Mouse (Mus musculus): ENCODE results near the gene Tmem104. TPM values are rescaled to one million over a fixed set of nuclear protein-coding genes. Genes with fewer than 3 reads are reported as not detected.
A peak's percentile ranks its signal among the peaks of the same experiment; 100 is the strongest.

Gene Tmem104
- polyA plus RNA-seq, 1 experiment from 2014 or later: 7.7 TPM

GRCm38 (mm10) chr11:115251258-115251657, 64.0 kb downstream of the Tmem104 start:
- Histone ChIP-seq H3K4me1 (ENCODE audit: control insufficient read depth, insufficient read depth, low read length) (peaks cover 5% of the 10 kb centered on the region), H3K9ac (replicated peaks; ENCODE audit: low read length) (no peak overlapping the region), H3K4me2 (ENCODE audit: low read depth, low read length) (no peak overlapping the region), H3K27me3 (ENCODE audit: control insufficient read depth, insufficient read depth, low read length) (peaks cover 56% of the 10 kb centered on the region), H3K4me3 (ENCODE audit: low read depth, low read length) (no peak overlapping the region), H3K27ac (replicated peaks; ENCODE audit: low read depth, low read length) (no peak overlapping the region), H3K36me3 (replicated peaks; ENCODE audit: control insufficient read depth, insufficient read depth, low read depth, low read length) (no peaks in the 10 kb centered on the region), H3K9me3 (replicated peaks; ENCODE audit: control insufficient read depth, low read length) (no peaks in the 10 kb centered on the region)
- DNase-seq (ENCODE audit: low spot score): no peak
- 50% methylated on average over 3 of the region's 3 CpGs for WGBS
- no peak for ATAC-seq (replicated peaks; ENCODE audit: insufficient number of reproducible peaks, low FRiP score, low TSS enrichment, low read depth)

DNA sequence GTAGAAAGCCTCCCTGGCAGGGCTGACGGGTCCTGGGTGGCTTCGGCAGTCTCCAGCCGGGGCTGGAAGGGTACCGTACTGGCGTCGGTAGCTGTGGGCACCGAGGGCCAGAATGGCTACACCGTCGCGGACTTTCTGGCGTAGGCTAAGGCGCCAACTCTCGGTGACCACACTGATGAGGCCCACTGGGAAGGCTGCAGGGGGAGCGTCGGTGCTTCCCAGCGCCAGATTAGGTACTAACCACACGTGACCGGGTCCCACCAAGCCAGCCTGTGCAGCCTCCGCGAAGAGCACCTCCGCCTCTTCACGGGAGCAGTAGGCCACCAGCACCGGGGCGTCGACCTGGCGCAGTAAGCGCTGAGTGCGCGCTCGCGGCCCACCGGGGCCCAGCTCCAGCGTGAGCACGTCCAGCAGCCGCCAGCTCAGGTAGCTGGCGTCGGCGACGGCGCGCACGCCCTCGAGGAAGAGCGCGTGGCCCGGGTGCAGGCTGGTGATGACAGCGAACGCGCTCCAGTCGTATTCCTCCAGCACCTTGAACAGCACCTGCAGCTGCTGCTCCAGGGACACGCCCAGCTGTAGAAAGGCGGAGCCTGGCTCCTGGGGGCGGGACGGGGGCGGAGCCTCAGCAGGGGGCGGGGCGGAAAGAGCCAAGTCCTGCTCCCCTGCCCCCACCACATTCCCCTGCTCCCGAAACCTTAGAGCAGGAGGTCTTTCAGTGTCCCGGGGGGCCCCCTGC, 70.7 kb downstream of the Tmem104 start:
- no peaks in the 10 kb centered on the region for H3K36me3 ChIP-seq (replicated peaks; ENCODE audit: control insufficient read depth, insufficient read depth, low read depth, low read length)
- no peaks in the 10 kb centered on the region for H3K4me1 ChIP-seq (ENCODE audit: control insufficient read depth, insufficient read depth, low read length)
- WGBS: 13% methylated on average over 59 of the region's 59 CpGs
- peak; percentile 57 for DNase-seq (ENCODE audit: low spot score)
- H3K27ac ChIP-seq (replicated peaks; ENCODE audit: low read depth, low read length): no peak overlapping the region
- 0 out of 2 replicates have a peak overlapping the region, but pooled peaks have one; percentile 8 for H3K4me3 ChIP-seq (ENCODE audit: low read depth, low read length)
- no peak overlapping the region for H3K9ac ChIP-seq (replicated peaks; ENCODE audit: low read length)
- peaks cover 32% of the 10 kb centered on the region for H3K27me3 ChIP-seq (ENCODE audit: control insufficient read depth, insufficient read depth, low read length)
- ATAC-seq (replicated peaks; ENCODE audit: insufficient number of reproducible peaks, low FRiP score, low TSS enrichment, low read depth): no peak
- H3K9me3 ChIP-seq (replicated peaks; ENCODE audit: control insufficient read depth, low read length): no peaks in the 10 kb centered on the region
- peak overlapping the region; percentile 19 for H3K4me2 ChIP-seq (ENCODE audit: low read depth, low read length)

- WGBS: 75% methylated on average over 4 of the region's 4 CpGs
- Histone ChIP-seq H3K9me3 (replicated peaks; ENCODE audit: control insufficient read depth, low read length) (no peaks in the 10 kb centered on the region), H3K36me3 (replicated peaks; ENCODE audit: control insufficient read depth, insufficient read depth, low read depth, low read length) (no peaks in the 10 kb centered on the region), H3K4me3 (ENCODE audit: low read depth, low read length) (no peak overlapping the region), H3K4me1 (ENCODE audit: control insufficient read depth, insufficient read depth, low read length) (no peaks in the 10 kb centered on the region), H3K9ac (replicated peaks; ENCODE audit: low read length) (no peak overlapping the region), H3K27me3 (ENCODE audit: control insufficient read depth, insufficient read depth, low read length) (peaks cover 38% of the 10 kb centered on the region), H3K4me2 (ENCODE audit: low read depth, low read length) (no peak overlapping the region), H3K27ac (replicated peaks; ENCODE audit: low read depth, low read length) (no peak overlapping the region)
- ATAC-seq (replicated peaks; ENCODE audit: insufficient number of reproducible peaks, low FRiP score, low TSS enrichment, low read depth) (no peak), DNase-seq (ENCODE audit: low spot score) (no peak)
Measured at GRCm38 (mm10) chr11:115259134-115259533, 71.8 kb downstream of the Tmem104 start.

DNA sequence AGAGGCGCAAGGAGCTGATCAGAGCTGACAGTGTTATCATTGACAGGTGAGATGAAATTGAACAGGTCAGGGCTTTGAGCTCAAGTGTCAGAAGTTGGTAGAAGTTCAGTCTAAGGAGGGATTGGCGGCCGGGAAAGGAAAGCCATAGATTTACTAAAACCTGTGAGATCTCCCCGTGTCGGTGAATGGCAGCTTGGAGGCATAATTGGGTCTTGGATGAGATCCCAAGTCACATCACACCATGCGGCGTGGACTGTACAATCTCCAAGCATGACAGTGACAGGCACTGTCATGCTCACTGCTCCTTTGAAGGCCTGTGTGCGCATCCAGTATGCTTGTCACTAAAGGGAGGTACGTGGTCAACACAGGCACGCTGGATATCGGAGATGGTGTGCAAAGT, 75.7 kb downstream of the Tmem104 start:
- 81% methylated on average over 11 of the region's 11 CpGs for WGBS
- peaks cover 66% of the 10 kb centered on the region for H3K27me3 ChIP-seq (ENCODE audit: control insufficient read depth, insufficient read depth, low read length)
- ATAC-seq (replicated peaks; ENCODE audit: insufficient number of reproducible peaks, low FRiP score, low TSS enrichment, low read depth): no peak

DNA sequence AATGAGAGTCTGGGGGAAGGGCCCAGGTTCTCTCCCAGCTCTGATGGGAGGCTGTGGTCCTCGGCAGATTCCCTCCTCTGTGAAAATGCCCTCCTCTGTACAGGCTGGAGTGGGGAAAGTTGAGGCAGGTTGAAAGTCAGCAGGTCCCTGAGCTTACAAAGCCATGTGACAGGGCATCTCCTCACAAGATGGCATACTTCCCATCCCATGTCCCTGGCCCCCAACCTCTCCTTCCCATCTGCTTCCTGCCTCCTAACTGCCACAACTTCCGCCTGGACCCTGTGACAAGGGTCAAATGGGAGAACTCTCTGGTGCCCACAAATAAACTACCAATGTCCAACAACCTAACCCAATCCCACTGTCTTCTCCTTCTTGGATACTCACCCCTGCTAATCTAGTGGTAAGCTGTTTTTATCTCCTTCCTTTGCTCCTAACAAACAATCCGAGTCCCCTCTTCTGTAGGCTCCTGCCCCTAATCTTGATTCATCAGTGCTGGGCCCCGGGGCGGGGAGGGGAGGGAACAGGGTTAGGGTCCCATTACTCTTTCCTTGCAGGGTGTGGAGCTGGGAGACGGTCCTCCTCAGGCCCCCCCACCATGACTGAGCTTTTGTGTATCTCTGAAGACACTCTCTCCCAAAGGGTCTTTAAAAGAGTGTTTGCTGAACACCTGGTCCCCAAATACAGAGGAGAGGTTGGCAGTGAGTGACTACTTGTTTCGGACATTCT, 77.0 kb downstream of the Tmem104 start:
- no peak overlapping the region for H3K27ac ChIP-seq (replicated peaks; ENCODE audit: low read depth, low read length)
- H3K9ac ChIP-seq (replicated peaks; ENCODE audit: low read length): no peak overlapping the region
- H3K9me3 ChIP-seq (replicated peaks; ENCODE audit: control insufficient read depth, low read length): no peaks in the 10 kb centered on the region
- WGBS: 59% methylated on average over 7 of the region's 7 CpGs
- H3K36me3 ChIP-seq (replicated peaks; ENCODE audit: control insufficient read depth, insufficient read depth, low read depth, low read length): no peaks in the 10 kb centered on the region
- H3K4me2 ChIP-seq (ENCODE audit: low read depth, low read length): no peak overlapping the region
- no peak for ATAC-seq (replicated peaks; ENCODE audit: insufficient number of reproducible peaks, low FRiP score, low TSS enrichment, low read depth)
- no peak for DNase-seq (ENCODE audit: low spot score)
- peaks cover 61% of the 10 kb centered on the region for H3K27me3 ChIP-seq (ENCODE audit: control insufficient read depth, insufficient read depth, low read length)
- H3K4me1 ChIP-seq (ENCODE audit: control insufficient read depth, insufficient read depth, low read length): peaks cover 13% of the 10 kb centered on the region
- no peak overlapping the region for H3K4me3 ChIP-seq (ENCODE audit: low read depth, low read length)

More for the DNA sequence above, 75.7 kb downstream of the Tmem104 start:
- DNase-seq (ENCODE audit: low spot score): no peak
- H3K4me3 ChIP-seq (ENCODE audit: low read depth, low read length): no peak overlapping the region
- H3K9ac ChIP-seq (replicated peaks; ENCODE audit: low read length): no peak overlapping the region
- no peaks in the 10 kb centered on the region for H3K9me3 ChIP-seq (replicated peaks; ENCODE audit: control insufficient read depth, low read length)
- no peak overlapping the region for H3K27ac ChIP-seq (replicated peaks; ENCODE audit: low read depth, low read length)
- H3K4me2 ChIP-seq (ENCODE audit: low read depth, low read length): no peak overlapping the region
- no peaks in the 10 kb centered on the region for H3K36me3 ChIP-seq (replicated peaks; ENCODE audit: control insufficient read depth, insufficient read depth, low read depth, low read length)
- peaks cover 13% of the 10 kb centered on the region for H3K4me1 ChIP-seq (ENCODE audit: control insufficient read depth, insufficient read depth, low read length)

DNA sequence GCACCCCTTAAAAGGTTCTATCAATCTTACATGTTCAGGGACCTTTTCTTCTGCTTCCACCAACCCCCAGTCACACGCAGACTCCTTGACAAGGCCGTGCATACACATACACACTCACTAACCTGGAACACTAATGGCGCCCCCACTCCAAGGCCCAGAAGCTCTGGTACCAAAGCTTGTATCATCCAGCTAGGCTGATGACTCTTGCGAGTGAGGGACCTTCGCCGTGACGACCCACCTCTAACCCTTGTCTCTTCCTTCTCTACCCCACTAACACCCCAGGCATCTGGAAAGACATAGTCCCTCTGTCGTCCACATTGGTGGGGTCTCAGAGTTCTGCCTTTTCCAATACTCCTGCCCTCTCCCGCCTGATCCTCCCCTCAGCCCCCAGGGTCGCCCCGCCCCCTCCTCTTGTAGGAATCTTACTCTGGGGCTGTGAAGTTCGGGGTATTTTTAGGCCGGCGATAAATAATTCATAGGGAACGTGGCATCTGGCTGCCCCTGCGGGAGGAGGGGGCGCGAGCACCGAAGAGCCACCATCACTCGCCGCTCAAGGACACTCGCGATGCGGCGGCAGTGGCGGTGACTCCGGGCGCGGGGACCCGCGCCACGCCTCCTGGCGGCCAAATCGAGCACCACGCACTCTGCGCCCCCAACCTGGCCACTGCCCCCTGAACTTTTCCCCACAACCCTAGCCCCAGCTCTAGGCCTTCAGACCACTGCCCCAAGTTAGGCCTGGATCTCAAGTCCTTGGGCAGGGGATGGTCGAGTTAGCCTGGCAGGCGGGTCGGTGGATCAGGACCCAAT, 77.8 kb downstream of the Tmem104 start:
- peaks cover 13% of the 10 kb centered on the region for H3K4me1 ChIP-seq (ENCODE audit: control insufficient read depth, insufficient read depth, low read length)

GRCm38 (mm10) chr11:115265771-115266399, 78.6 kb downstream of the Tmem104 start:
- H3K9me3 ChIP-seq (replicated peaks; ENCODE audit: control insufficient read depth, low read length): no peaks in the 10 kb centered on the region
- no peak overlapping the region for H3K9ac ChIP-seq (replicated peaks; ENCODE audit: low read length)
- no peak overlapping the region for H3K27ac ChIP-seq (replicated peaks; ENCODE audit: low read depth, low read length)
- H3K36me3 ChIP-seq (replicated peaks; ENCODE audit: control insufficient read depth, insufficient read depth, low read depth, low read length): no peaks in the 10 kb centered on the region
- no peak overlapping the region for H3K4me2 ChIP-seq (ENCODE audit: low read depth, low read length)
- H3K4me1 ChIP-seq (ENCODE audit: control insufficient read depth, insufficient read depth, low read length): peaks cover 13% of the 10 kb centered on the region
- 4% methylated on average over 20 of the region's 20 CpGs for WGBS
- no peak for DNase-seq (ENCODE audit: low spot score)
- no peak for ATAC-seq (replicated peaks; ENCODE audit: insufficient number of reproducible peaks, low FRiP score, low TSS enrichment, low read depth)
- H3K4me3 ChIP-seq (ENCODE audit: low read depth, low read length): no peak overlapping the region
- peaks cover 61% of the 10 kb centered on the region for H3K27me3 ChIP-seq (ENCODE audit: control insufficient read depth, insufficient read depth, low read length)

More for the DNA sequence above, 77.8 kb downstream of the Tmem104 start:
- H3K27me3 ChIP-seq (ENCODE audit: control insufficient read depth, insufficient read depth, low read length): peaks cover 61% of the 10 kb centered on the region
- H3K36me3 ChIP-seq (replicated peaks; ENCODE audit: control insufficient read depth, insufficient read depth, low read depth, low read length): no peaks in the 10 kb centered on the region
- WGBS: 5% methylated on average over 39 of the region's 39 CpGs
- no peak for ATAC-seq (replicated peaks; ENCODE audit: insufficient number of reproducible peaks, low FRiP score, low TSS enrichment, low read depth)
- H3K4me2 ChIP-seq (ENCODE audit: low read depth, low read length): peak overlapping the region; percentile 36
- H3K4me3 ChIP-seq (ENCODE audit: low read depth, low read length): peak overlapping the region; percentile 23; the same call in 1 of the 2 replicates
- DNase-seq (ENCODE audit: low spot score): peak; percentile 63
- H3K27ac ChIP-seq (replicated peaks; ENCODE audit: low read depth, low read length): no peak overlapping the region
- H3K9ac ChIP-seq (replicated peaks; ENCODE audit: low read length): no peak overlapping the region
- no peaks in the 10 kb centered on the region for H3K9me3 ChIP-seq (replicated peaks; ENCODE audit: control insufficient read depth, low read length)

Data from embryonic facial prominence, embryonic 11.5 days (tissue).